Mouse (Mus musculus) ES-Bruce4 (cell line): ENCODE measurements around the gene Peli2. TPM values are rescaled to one million over a fixed set of nuclear protein-coding genes. Genes with fewer than 3 reads are reported as not detected.

ENCODE experiments used
- H3K27ac ChIP-seq: 2 replicates; pipeline ENCODE4 v1.5.1; 2012; ENCODE audit warnings: low read length, inconsistent platforms; ENCODE audit not compliant: insufficient read depth
- H3K27me3 ChIP-seq: 2 replicates; pipeline ENCODE4 v1.6.1; 2012; ENCODE audit warnings: mild to moderate bottlenecking, low read length, inconsistent platforms; ENCODE audit not compliant: control insufficient read depth, poor library complexity, insufficient read depth, severe bottlenecking
- H3K36me3 ChIP-seq: 2 replicates; pipeline ENCODE4 v1.6.1; 2012; ENCODE audit warnings: inconsistent platforms, mild to moderate bottlenecking, low read length, moderate library complexity; ENCODE audit not compliant: control insufficient read depth, poor library complexity, insufficient read depth, severe bottlenecking
- H3K4me1 ChIP-seq: one replicate; pipeline ENCODE4 v1.8.1; 2011; ENCODE audit warnings: low read length; ENCODE audit not compliant: control insufficient read depth, insufficient read depth
- H3K4me3 ChIP-seq: 2 replicates; pipeline ENCODE4 v1.5.1; 2011; ENCODE audit warnings: low read depth, mild to moderate bottlenecking, low read length
- H3K9ac ChIP-seq: 2 replicates; pipeline ENCODE4 v1.6.1; 2012; ENCODE audit warnings: low read depth, mild to moderate bottlenecking, inconsistent platforms; ENCODE audit not compliant: poor library complexity, severe bottlenecking
- H3K9me3 ChIP-seq: replicated peaks from 2 replicates; pipeline ENCODE4 v1.6.1; 2012; ENCODE audit warnings: mild to moderate bottlenecking, low read length, inconsistent platforms; ENCODE audit not compliant: control insufficient read depth, poor library complexity, insufficient read depth, severe bottlenecking
- CTCF ChIP-seq: IDR thresholded peaks from one replicate; pipeline ENCODE4 v1.8.1; 2011; ENCODE audit warnings: low read depth, low read length
- EP300 ChIP-seq: IDR thresholded peaks from 2 replicates; pipeline ENCODE4 v1.6.1; 2011; ENCODE audit warnings: low read depth, low read length; ENCODE audit not compliant: insufficient read depth
- POLR2A ChIP-seq: IDR thresholded peaks from one replicate; pipeline ENCODE4 v1.8.1; 2011; ENCODE audit warnings: low read length; ENCODE audit not compliant: insufficient read depth
- polyA plus RNA-seq: library from polyadenylated mRNA; stranded (reverse); fragments of >200 nt; gene quantifications from 2 replicates; pipeline ENCODE4 v1.2.4, GENCODE M21; 2011; ENCODE audit warnings: low read depth; ENCODE audit not compliant: missing spikeins, insufficient read depth, insufficient read length

Peli2 gene
- polyA plus RNA-seq, 1 experiment: 7.4 TPM

DNA sequence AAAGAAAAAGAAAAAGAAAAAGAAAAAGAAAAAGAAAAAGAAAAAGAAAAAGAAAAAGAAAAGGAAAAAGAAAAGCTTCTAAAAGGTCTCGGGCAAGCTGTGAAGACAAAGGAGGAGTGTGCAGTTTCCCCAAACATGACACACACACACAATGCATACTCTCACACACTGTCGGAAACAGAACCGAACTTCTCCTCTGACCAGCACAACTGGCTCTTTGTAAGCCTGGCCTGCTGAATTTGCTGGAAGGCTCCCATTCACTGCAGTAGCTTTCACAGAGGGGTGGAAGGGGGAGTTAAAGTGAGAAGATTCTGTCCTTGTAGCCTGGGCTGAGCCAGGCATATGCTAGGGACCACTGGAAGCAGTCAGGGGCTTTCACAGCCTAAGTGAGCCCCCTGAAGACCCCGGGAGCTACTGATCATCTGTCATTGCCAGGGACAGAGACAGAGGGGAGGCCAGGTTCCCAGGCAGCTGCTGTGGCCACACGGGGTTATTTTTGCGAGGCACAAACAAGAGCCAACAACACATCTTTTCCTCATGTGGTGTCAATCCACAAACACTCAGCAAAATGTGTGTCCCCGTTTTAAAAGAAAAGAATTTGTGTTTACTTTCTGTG is 33.8 kb upstream of the Peli2 start:
- no peak overlapping the region for H3K9ac ChIP-seq
- no peak overlapping the region for H3K4me3 ChIP-seq
- no peaks in the 10 kb centered on the region for H3K9me3 ChIP-seq
- no peak overlapping the region for H3K27ac ChIP-seq
- H3K4me1 ChIP-seq: no peaks in the 10 kb centered on the region
- H3K27me3 ChIP-seq: no peaks in the 10 kb centered on the region
- no peaks in the 10 kb centered on the region for H3K36me3 ChIP-seq
- TF ChIP-seq CTCF (no peak), EP300 (no peak), POLR2A (no peak)

DNA sequence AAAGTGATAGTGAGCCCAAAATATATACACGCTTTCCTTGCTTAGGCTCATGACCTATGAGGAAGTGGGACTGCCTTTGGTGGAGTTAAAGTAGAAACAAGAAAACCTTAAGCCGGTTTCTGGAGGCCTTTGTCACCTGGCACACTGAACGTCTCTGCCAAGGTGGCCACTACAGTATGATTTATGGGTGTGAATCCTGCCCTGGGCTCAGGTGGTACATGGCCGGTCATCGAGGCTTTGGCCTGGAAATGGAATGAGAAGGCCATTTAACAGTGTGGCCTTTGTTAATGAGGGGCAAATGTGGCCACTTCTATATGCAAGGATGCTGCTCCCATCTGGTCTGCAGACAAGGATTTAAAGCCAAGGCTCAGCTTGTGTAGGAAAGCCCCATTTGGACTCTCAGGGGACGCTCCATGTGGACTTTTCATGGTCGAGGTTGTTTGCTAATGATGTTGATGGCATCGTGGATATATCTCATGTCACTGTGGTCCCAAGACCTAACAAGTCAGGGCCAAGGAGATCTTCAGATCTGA is 33.3 kb upstream of the Peli2 start:
- Histone ChIP-seq H3K36me3 (no peaks in the 10 kb centered on the region), H3K27me3 (no peaks in the 10 kb centered on the region), H3K9me3 (no peaks in the 10 kb centered on the region), H3K27ac (no peak overlapping the region), H3K4me1 (no peaks in the 10 kb centered on the region), H3K9ac (no peak overlapping the region), H3K4me3 (no peak overlapping the region)
- no peak for TF ChIP-seq POLR2A
- no peak for TF ChIP-seq CTCF
- TF ChIP-seq EP300: no peak

DNA sequence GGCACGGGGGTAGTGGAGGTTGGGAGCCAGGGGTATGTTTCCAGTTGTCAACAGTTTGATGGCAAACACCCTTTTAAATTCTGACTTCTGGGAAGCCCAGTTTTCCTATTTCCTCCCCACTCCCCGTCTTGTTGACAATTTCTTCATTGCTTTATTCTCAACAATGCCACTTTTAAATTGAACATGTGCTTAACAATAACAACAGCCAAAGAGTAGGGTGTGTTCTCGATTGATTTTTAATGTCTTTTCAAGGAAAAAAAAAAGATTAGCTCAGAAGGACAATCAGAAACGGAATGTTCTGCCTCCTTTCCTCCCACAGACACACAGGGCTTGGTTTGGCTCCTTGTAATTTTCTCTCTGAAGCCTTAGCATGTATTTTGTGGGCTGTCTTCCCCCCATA is 30.2 kb upstream of the Peli2 start:
- no peaks in the 10 kb centered on the region for H3K9me3 ChIP-seq
- no peaks in the 10 kb centered on the region for H3K36me3 ChIP-seq
- H3K4me3 ChIP-seq: no peak overlapping the region
- H3K9ac ChIP-seq: no peak overlapping the region
- TF ChIP-seq EP300: no peak
- TF ChIP-seq POLR2A: no peak
- TF ChIP-seq CTCF: no peak
- no peaks in the 10 kb centered on the region for H3K4me1 ChIP-seq
- H3K27ac ChIP-seq: no peak overlapping the region
- no peaks in the 10 kb centered on the region for H3K27me3 ChIP-seq

- no peaks in the 10 kb centered on the region for H3K36me3 ChIP-seq
- H3K9me3 ChIP-seq: no peaks in the 10 kb centered on the region
- no peak overlapping the region for H3K27ac ChIP-seq
- no peaks in the 10 kb centered on the region for H3K4me1 ChIP-seq
- H3K4me3 ChIP-seq: no peak overlapping the region
- no peak for TF ChIP-seq CTCF
- H3K27me3 ChIP-seq: no peaks in the 10 kb centered on the region
- no peak overlapping the region for H3K9ac ChIP-seq
Measured at GRCm38 (mm10) chr14:48091160-48091559, 29.5 kb upstream of the Peli2 start.

GRCm38 (mm10) chr14:48098253-48098652 is 22.4 kb upstream of the Peli2 start:
- H3K9me3 ChIP-seq: no peaks in the 10 kb centered on the region
- no peak overlapping the region for H3K4me3 ChIP-seq
- peaks cover 2% of the 10 kb centered on the region for H3K4me1 ChIP-seq
- H3K9ac ChIP-seq: no peak overlapping the region
- H3K36me3 ChIP-seq: no peaks in the 10 kb centered on the region
- no peaks in the 10 kb centered on the region for H3K27me3 ChIP-seq
- no peak overlapping the region for H3K27ac ChIP-seq
- TF ChIP-seq CTCF (no peak), POLR2A (no peak), EP300 (no peak)

- H3K4me3 ChIP-seq: no peak overlapping the region
- H3K9me3 ChIP-seq: no peaks in the 10 kb centered on the region
- no peak overlapping the region for H3K27ac ChIP-seq
- peaks cover 2% of the 10 kb centered on the region for H3K4me1 ChIP-seq
- no peak overlapping the region for H3K9ac ChIP-seq
- no peaks in the 10 kb centered on the region for H3K27me3 ChIP-seq
- no peaks in the 10 kb centered on the region for H3K36me3 ChIP-seq
- TF ChIP-seq EP300: no peak
- no peak for TF ChIP-seq POLR2A
- TF ChIP-seq CTCF: no peak
Measured at GRCm38 (mm10) chr14:48099354-48099753, 21.3 kb upstream of the Peli2 start.
